Mouse (Mus musculus) adrenal gland, adult 2 months (tissue): ENCODE data around the gene Erich6b. TPM values are rescaled to one million over a fixed set of nuclear protein-coding genes. Genes with fewer than 3 reads are reported as not detected.
A peak's percentile ranks its signal among the peaks of the same experiment; 100 is the strongest.

ENCODE experiments used
- DNase-seq: peaks from one replicate; pipeline ENCODE4 v3.0.0; 2021
- long read RNA-seq: library from polyadenylated mRNA; stranded (forward); transcript quantifications from one replicate; pipeline ENCODE4 v2.0.0, GENCODE M21; 2021
- polyA plus RNA-seq: library from polyadenylated mRNA; depleted of rRNA; stranded (reverse); fragments of >200 nt; gene quantifications from 2 replicates; pipeline ENCODE4 v1.2.3, GENCODE M21; 2012; rRNA removed
- total RNA-seq, 2 experiments: library from RNA; stranded (reverse); gene quantifications; 2 replicates each; pipeline ENCODE4 v1.2.3; 2021

Erich6b gene
- total RNA-seq = not detected
- polyA plus RNA-seq = not detected in 2 replicates
- long read RNA-seq = 0 reads

DNA sequence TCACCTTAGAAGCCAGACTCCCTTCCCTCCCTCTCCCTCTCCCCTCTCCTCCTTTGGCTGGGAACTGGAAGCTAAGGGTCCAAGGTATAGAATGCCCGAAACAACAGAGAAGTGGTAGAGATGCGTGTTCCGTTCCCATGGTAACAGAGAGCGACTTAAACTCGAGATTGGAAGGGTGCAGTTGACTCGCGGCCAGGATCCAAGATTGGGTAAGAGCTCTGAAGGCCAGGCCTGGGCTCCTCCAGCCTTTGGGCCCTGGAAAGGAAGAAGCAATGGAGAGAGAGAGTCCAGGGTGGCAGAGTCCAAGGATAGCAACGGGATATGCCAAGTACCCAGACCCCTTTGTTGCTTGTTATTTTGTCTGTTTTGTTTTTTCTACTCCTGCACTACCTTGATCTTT, at the start of gene Erich6b:
Gene Erich6b, plus strand, starts transcription at position 180 of the 400 bp plus-strand sequence.
- DNase-seq = peak; percentile 56

DNA sequence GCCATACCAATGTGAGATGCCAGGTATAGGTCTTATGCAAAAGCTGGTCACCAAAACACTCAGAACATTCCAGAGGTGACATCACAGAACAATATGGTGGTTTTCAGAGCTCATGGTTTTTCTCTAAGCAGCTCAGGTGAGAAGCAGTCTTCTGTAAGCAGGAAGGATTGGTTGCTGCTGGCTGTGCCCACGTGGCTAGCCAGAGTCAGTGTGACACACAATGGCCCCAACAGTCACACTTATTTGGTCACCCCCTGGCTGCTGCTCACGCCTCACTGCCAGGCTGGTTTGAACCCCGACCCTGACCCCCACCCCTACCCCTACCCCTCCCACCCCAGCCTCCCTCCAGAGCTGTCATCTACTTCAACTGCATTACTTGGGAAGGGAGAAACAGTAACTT, 49.1 kb upstream of the Erich6b start, which contains the start of gene Spert:
Gene Spert, minus strand, starts transcription at position 139 of the 400 bp plus-strand sequence.
- DNase-seq = no peak

DNA sequence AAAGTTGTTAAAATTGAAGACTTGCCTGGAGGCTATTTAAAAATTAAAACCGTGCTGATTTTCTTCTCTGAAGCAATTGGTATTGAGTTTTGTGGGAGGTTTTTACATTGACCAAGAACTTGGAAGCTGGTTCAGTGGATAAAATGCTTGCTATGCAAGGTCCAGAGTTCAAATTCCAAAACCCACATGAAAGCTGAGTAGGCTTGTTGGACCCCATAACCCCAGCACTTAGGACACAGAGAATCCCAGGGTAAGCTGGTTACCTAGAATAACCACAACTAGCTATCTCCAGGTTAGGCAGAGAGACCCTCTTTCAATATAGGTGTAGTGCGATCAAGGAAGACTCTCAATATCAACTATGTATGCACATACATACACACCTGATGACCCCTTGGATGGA, 32.9 kb upstream of the Erich6b start:
- no peak for DNase-seq

DNA sequence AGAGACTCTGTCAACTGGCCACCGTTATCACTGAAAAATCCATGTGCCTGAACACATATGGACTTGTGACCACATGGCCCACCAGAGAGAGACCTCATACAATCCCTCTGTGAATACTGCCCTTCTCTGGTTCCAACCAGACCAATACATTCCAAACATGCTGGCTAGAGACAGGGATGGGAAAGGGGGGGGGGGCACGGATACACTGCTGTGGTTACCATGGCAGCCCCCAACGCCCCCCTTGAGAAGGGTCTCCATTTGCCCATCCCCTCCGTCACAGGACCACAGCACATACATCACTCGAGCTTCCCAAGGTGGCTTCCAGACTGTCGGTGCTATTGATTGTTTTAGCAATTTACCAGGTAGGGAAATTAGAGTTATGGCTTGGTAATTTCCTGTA, 25.7 kb upstream of the Erich6b start:
- no peak for DNase-seq

DNA sequence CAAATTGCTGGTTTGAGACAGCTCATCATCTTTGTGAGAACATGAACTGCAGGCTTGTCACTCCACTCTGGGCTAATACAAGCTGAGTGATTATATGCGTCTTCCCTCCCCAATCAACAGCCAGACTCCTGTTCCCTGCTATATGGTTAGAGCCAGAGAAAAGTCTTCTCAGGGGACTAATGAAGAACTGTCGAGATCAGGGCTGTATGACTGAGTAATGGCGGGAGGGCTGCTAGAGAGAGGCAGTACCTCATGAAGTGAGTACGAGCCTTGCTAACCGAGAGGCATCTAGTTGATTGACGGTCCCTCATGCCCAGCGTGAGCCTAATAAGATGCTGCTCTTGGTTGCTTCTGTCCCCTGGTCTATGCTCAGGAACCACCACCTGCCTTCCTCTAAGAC, 19.1 kb upstream of the Erich6b start:
- no peak for DNase-seq

DNA sequence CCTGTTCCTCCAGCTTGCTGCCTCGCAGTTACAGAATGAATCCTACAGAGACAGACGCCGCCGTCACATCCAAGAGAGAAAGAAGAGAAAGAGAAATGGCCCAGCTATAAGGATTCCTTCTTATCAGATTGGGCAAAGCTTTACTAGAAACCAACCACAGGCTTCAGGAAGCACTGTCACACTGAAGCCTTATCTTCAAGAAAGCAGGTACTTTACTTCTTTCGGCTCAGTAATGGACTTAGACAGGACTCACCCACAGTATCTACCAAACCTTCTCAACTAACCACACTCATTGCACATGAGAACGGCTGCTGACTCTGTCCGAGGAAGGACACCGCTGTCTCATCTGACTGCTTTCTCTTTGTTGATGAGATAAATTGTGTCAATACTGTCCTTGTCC, 13.2 kb upstream of the Erich6b start:
- DNase-seq = no peak

DNA sequence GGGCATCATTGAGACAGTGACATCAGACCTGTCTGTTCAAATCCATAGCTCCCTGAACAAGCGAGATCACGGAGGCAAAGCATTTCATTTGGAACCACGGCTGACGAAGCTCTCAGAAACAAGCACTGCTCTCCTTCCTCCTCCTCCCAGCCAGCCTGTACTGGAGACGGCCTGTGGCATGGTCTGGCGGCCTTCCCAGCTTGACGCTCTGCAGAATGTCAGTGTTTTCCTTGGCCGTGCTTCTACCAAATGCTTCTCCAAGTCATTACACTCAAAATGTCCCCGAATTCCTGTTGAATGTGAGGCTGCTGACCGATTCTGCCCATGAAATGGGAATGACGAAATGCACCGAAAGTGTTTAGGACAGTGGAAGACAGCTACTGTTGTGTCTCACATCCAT, 6.7 kb upstream of the Erich6b start:
- DNase-seq = peak; percentile 63

DNA sequence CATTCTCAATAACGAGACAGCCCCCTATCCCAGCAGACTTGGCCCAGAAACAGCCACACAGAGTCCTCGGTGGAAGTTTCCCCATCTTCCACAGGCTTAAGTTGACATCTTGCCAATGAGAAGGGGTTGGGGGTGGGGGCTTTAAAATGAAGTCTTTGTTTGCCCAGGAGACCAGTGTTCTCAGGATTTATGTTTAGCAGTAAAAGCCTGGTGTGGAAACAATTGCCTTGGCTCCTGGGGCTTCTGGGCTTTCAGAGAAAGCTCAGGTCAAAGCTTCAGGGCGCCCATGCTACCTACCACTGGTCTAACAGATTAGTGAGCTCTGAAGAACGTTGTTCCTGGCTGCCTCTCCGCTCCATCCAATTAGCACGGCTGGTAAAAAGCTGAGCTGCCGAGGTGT, 6.0 kb upstream of the Erich6b start:
- DNase-seq = no peak

DNA sequence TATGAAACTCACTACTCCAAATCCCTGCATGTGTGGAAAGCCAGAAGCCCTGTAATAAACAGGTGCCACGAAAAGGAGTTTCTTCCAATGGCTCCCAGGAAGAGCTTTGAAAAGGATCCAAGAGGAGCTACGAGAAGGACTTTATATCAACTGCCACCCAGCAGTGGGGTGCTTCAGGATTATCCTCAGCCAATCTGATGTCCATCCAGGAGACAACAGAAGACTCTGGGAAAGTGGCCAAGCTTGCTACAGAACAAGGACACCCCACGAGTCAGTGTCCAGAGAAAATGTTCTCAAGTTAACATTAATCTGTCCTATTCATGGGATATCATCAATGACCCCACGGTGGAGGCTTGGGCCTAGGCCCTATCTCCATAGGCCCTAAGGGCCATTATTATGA, 4.4 kb upstream of the Erich6b start:
- peak; percentile 13 for DNase-seq

DNA sequence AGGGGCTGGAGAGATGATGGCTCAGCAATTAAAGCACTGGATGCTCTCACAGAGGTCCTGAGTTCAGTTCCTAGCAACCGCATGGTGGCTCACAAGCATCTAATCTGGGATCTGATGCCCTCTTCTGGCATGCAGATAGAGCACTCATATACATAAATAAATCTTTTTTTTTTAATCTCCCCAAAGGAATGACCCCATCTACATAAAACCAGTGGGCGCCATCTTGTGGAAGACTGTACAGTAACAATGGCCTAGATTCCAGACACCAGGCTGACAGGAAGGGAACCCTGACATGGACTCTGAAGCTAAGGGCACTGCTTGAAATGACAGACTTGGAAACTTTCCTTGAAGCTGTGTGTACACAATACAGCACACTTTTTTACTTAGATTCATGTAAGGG, 1.2 kb upstream of the Erich6b start:
- DNase-seq = no peak

DNA sequence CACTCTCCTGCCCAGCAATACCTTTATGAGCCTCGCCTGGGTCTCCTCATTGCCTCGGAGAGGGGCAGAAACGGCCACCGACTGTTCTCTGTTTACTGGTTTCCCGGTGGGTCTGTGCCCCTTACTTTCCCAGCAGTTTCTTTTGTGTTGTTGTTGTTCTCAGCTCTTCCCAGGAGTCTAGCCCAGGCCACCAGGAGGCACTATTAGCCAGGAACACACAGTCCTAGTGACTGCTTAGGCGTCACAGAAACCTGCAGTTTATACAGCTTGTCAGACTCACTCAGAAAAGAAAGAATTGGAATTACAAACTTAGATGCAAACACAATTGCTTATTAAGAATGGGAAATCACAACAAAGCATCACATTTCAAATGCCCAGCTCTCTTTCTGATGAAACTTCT, 690 bp upstream of the Erich6b start:
- DNase-seq = no peak

DNA sequence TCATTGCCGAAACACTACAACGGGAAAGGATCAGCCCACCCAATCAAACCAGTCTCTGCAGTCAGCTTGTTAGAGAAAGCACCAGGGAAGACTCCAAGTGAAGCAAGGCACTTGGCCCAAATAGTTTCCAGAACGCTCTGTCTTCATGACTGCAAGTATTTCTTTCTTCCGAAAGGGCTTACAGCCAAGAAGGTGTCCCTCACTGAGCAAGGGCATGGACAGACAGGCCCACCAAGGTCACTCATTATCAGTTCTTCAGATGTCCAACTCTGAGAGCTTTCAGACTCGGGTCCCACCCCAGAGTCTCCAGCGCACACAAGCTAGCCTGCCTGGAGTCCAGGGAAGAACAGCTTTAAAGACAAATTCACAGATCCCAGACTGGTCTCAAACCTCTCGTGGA, 3.4 kb downstream of the Erich6b start:
- DNase-seq = peak; percentile 35

DNA sequence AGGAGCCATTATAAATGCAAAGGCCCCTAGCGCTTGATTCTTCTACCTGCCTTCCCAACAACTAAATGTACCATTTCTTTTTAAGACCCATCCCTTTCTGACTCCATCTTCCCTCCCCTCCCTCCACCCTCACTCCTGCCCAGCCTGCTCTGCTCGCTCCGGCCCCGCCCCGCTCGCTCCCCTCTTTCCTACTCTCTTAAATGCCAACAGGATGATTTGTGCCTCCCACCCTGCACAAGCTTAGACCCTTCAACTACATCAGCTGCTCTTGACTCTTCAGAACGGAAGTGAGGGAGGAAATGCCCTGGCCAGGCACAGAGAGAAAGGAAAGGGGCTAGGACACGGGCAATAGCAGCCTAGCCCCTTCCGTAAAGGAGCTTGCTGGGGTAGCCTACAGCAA, 4.0 kb downstream of the Erich6b start:
- no peak for DNase-seq

DNA sequence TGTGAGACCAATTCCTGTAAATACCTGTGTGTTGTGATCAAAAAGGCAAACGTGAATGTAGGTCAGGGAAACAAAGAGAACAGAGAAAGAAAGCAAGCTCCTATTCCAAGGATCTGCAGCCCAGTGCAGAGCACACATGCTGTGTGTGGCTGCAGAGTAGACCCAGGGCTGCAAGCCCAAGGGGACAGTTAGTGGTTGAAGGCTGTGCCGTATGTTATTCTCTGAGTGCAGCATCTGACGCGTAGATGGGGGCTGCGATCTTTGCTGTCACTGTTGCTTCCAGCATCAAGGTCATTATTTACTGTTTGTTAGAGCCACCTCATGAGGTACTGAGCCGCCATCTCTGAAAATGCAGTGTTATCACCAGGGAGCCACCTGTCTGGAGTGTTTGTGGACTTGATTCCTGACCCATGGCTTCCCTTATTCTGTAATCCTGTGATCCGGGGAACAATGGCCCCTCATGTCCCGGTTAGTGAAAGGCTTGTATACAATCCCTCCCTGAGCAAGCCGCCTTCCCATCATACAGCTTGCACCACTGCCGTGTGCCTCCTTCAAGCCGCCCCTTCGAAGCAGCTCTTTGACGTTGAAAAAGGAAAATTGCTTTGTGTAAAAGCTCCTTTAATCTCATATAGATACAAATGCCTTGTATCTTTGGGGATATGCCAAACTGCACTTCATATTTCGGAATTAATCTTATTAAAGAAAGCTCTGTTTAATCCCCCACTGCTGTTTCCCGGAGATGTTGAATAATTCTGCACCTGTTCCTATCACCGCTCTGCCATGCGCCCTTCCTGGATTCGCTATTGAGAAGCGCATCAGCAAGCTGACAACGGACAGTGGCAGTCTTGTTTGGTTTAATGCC, 5.1 kb downstream of the Erich6b start:
- DNase-seq = no peak

DNA sequence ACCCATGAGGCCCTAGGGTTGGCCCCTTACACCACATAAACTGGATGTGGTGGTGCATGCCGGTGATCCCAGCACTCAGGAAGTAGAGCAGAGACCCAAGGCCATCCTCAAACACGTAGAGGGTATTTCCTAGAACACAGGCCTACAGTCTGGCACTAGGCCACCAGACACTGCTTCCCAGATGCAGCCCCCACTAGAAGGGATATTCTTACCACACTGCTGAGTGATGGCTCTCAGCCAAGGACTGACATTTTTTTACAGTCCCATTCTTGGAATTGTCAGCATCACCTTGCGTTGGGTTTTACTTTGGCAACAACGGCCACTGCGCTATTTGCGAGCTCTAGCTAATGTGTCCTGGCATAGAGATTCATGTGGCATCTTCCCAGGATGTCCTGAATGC, 18.9 kb downstream of the Erich6b start:
- DNase-seq = no peak

DNA sequence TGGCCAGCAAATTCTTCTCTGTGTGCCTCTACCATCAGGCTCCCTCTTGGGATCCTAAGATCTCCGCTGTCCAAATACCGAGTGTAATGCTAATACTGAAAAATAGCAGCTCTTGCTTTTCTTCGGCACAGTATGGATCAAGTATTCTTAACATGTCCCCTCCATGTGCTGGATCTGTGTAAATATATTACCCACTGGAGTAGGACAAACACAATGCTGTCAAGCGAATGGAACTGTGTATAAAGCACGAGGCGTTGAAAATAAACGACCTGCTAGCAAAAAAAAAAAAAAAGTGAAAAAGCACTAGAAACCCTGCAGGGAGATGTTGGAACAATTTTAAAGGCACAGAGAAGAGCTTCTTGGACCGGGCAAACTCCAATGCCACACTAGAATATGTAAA, 19.5 kb downstream of the Erich6b start:
- no peak for DNase-seq

DNA sequence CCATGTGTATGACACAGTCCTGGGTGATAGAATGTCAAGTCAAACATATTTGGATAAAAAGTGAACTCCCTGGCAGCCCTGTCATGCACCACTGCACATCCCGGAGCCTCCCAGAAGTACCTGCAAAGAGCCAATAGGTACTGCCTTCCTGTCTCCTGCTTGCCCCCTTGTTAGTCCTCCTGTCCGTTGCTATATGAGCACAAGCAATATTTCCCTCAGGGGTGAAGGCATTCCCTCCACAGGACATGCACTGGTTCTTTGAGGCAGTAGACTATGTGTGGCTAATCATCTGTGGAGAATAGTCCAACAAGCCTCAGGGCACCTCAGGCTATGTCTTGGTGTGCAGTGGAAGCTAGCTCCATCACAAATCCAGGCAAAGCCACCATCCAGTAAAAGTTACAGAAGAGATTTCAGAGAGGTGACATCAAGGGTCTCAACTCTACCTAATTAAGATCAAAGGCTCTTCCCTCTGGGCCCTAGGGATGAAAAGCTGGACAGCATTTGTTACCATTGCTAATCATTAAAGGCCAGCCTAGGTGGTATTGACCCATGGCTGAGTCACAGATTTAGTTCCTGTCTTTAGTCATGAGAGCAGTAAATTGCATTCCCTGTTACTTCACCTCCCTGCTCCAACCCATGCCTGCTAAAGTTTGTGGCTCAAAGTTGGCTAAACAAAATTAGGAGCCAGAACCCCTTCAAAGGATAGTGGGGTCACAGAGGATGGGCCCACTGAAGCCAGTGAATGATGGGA, 23.5 kb downstream of the Erich6b start:
- no peak for DNase-seq

DNA sequence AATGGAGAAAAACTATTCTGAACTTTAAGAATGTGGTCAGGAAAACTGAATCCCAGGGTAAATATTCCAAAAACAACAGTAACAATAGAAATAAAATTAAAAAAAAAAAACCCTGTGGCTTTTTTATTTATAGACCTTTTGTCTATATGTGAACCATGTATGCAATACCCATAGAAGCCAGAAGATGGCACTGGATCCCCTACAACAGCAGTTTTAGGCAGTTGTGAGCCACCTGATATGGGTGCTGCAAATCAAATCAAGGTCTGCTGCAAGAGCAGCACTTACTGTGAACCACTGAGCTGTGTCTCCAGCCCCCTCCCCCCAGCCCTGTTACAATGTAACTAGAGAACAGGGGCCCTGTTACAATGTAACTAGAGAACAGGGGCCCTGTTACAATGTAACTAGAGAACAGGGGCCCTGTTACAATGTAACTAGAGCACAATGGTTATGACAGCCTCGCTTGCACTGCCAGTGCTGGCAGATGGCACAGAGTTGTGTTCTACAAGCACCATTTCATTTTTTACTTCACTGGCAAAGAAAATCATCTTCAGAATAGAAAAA, 27.1 kb downstream of the Erich6b start:
- no peak for DNase-seq

DNA sequence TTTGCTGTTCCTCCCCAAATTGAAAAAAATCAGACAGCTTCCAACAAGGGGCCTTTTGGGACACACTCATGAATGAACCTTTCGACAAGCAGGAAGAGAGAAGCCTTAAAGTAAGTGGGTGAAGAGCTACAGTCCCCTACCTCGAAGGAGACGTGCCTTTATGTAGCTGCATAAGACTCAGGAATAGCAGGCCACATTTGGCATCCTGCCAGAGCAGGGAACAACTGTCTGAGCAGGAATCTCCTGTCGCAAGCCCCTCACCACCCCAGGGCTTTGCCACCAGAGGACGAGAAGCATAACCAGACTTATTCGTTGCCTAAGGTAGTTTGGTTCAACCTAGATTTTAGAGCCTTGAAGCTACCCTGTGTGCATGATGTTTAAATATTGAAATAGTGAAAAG, 34.3 kb downstream of the Erich6b start:
- DNase-seq = no peak

DNA sequence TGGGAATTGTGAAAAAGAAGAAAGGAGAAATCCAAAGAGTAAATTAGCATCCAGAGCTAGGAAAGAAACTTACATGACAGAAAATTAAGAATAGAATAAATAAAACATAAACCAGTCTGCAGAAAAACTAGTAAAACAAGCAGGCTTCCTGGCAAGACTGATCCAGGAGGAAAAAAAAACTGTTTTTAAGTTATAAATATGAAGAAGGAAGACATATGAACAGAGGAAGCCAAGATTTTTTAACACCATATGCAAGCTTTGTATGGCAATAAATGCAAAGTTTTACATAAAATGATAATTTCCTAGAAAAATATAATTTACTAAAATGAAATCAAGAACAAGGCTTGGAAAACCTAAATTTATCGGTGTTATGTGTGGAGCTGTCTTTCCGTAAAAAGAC, 48.4 kb downstream of the Erich6b start:
- no peak for DNase-seq

DNA sequence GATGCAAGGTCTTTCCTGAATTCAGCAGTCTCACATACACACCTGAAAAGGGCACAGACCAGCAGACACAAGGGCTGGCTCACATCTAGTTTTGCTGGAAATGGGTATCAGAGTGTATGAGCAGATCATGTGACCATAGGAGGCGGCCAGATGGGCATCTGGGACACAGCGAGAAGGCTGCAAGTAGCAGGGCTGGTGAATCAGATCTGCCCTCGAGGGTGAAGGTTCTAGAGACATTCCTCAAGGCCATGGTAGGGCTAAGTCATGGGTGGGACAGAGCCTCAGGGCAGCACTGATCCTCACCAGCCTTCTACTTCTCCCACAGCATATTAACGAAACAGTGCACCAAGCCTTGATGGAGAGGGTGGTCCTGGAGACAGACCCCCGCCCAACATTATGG, 54.0 kb downstream of the Erich6b start:
- peak; percentile 66 for DNase-seq

DNA sequence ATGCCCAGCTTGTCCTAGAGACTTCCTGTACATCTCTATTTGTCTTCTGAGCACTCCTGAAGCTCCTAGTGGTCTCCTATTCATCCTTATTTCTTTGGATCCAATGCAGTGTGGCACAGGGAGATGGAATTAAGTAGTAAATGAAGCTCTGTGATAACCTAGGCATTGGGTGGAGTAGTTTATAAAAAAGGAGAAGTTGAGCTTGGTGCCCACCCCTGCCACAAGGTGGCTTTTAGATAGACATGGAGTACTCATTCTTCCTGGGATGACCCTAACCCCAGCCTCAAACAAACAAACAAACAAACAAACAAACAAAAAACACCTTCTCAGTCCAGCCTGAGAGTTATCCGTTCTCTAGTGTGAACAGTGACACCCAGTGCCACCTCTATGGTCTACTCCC, 55.9 kb downstream of the Erich6b start:
- no peak for DNase-seq

DNA sequence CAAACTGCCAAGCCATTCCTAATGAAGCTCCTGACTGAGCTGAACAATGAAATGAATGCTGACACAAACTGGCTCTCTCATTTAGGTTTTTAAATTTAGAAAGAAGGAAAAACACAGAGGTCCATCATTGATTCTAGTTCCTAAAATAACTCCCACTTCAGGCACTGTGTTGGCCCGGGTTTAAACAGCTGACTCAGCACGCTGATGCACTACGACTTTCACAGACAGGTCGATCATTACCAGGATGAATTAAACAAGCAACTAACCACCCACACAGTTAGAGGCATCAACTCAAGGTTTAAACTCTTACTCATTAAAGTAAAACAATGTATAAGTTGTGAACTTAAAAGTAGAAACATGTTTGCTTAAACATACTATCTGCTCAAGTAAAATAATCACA, 64.6 kb downstream of the Erich6b start:
- no peak for DNase-seq
